18 mouse cellular contexts compared by ENCODE assay signal in the genomic region with DNA sequence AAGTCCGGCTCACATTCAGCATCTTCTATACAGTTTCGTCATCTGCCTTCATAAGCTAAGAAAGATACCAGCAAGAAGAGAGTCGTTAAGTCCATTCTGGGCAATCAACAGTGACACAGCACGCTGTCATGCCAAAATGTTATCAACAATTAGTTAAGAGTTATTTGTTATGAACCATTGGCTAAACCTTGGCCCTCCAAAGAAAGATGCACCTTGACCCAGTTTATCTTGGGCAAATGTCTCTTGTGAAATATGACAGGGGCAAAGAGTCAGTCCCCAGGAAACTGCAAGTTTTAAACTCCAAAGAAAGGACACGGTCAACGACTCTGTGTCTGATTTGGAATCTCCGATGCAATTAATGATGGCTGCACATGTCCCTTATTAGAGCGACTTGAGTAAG.
"Had no signal": no experiment of that assay in that cellular context is flagged by ENCODE, and none has a peak within 500 bp of the region (broad histone marks: within the 10 kb centered on the region; RNA-seq: fewer than 3 reads in every experiment).

No protein-coding gene starts in this region.

- H3K27me3 ChIP-seq: lung, embryonic 15.5 days; megakaryocyte, embryonic 14.5 days; midbrain, embryonic 13.5 days; midbrain, embryonic 15.5 days; neural tube, embryonic 12.5 days; stomach, embryonic 15.5 days had no signal

- ATAC-seq: liver, postnatal 0 days; lung, postnatal 0 days; midbrain, embryonic 13.5 days; midbrain, embryonic 15.5 days had no signal

- H3K27ac ChIP-seq: lung, embryonic 15.5 days; macrophage; midbrain, embryonic 13.5 days; midbrain, embryonic 15.5 days; neural tube, embryonic 12.5 days; stomach, embryonic 15.5 days; stomach, postnatal 0 days had no signal

- H3K9ac ChIP-seq: liver, postnatal 0 days; lung, embryonic 15.5 days; midbrain, embryonic 13.5 days; midbrain, embryonic 15.5 days; neural tube, embryonic 12.5 days; stomach, embryonic 15.5 days had no signal

- H3K4me2 ChIP-seq: lung, embryonic 15.5 days; midbrain, embryonic 11.5 days; midbrain, embryonic 13.5 days; midbrain, embryonic 15.5 days; neural tube, embryonic 12.5 days; stomach, embryonic 15.5 days had no signal

- H3K36me3 ChIP-seq: lung, embryonic 15.5 days; midbrain, embryonic 13.5 days; midbrain, embryonic 15.5 days; neural tube, embryonic 12.5 days; stomach, embryonic 15.5 days had no signal

- H3K9me3 ChIP-seq: lung, embryonic 15.5 days; midbrain, embryonic 13.5 days; midbrain, embryonic 15.5 days; neural tube, embryonic 12.5 days; stomach, embryonic 15.5 days had no signal

- H3K4me1 ChIP-seq: lung, embryonic 15.5 days; megakaryocyte, embryonic 14.5 days; midbrain, embryonic 13.5 days; midbrain, embryonic 15.5 days; neural tube, embryonic 12.5 days; stomach, embryonic 15.5 days had no signal

- DNase-seq: liver, postnatal 0 days; lung, adult 2 months; lung, postnatal 14 days; lung, postnatal 36 days; right cerebral cortex, postnatal 14 days; thymus, adult 2 months; thymus, postnatal 25 days; thymus, postnatal 4 days had no signal

- H3K4me3 ChIP-seq: lung, embryonic 15.5 days; megakaryocyte, embryonic 14.5 days; midbrain, embryonic 13.5 days; midbrain, embryonic 15.5 days; neural tube, embryonic 12.5 days; stomach, embryonic 15.5 days had no signal
